Mouse (Mus musculus) intestine, embryonic 15.5 days (tissue): Measurements from ENCODE around the gene Fn1. TPM values are rescaled to one million over a fixed set of nuclear protein-coding genes. Genes with fewer than 3 reads are reported as not detected.

Experiments
- ATAC-seq: fragments of 200-750 bp; cut with Nextera tagmentation; 2 replicates; pipeline ENCODE4 v1.8.0; 2017; ENCODE audit warnings: moderate TSS enrichment, moderate library complexity
- H3K27ac ChIP-seq: fragments of 300-500 bp; sonication (generic); 2 replicates; pipeline ENCODE4 v1.5.1; 2015; ENCODE audit warnings: mild to moderate bottlenecking, inconsistent platforms
- H3K27me3 ChIP-seq: fragments of 300-500 bp; sonication (generic); replicated peaks from 2 replicates; pipeline ENCODE4 v1.6.1; 2015; ENCODE audit warnings: inconsistent platforms
- H3K36me3 ChIP-seq: fragments of 300-500 bp; sonication (generic); 2 replicates; pipeline ENCODE4 v1.6.1; 2015; ENCODE audit warnings: inconsistent platforms
- H3K4me1 ChIP-seq: fragments of 300-500 bp; sonication (generic); replicated peaks from 2 replicates; pipeline ENCODE4 v1.6.1; 2015; ENCODE audit warnings: inconsistent platforms
- H3K4me2 ChIP-seq: fragments of 300-500 bp; sonication (generic); replicated peaks from 2 replicates; pipeline ENCODE4 v1.6.1; 2015; ENCODE audit warnings: mild to moderate bottlenecking, inconsistent platforms
- H3K4me3 ChIP-seq: fragments of 300-500 bp; sonication (generic); replicated peaks from 2 replicates; pipeline ENCODE4 v1.5.1; 2015; ENCODE audit warnings: inconsistent platforms
- H3K9ac ChIP-seq: fragments of 300-500 bp; sonication (generic); 2 replicates; pipeline ENCODE4 v1.6.1; 2015; ENCODE audit warnings: inconsistent platforms
- H3K9me3 ChIP-seq: fragments of 300-500 bp; sonication (generic); 2 replicates; pipeline ENCODE4 v1.6.1; 2016; ENCODE audit warnings: inconsistent platforms
- WGBS: fragments of 180-500 bp; shearing (Covaris S2); methylation state at CpG from one replicate; pipeline ENCODE4 v1.1.7; 2015; 5-methylcytosine and 5-hydroxymethylcytosine counted together
- polyA plus RNA-seq: library from polyadenylated mRNA; unstranded; fragments of >200 nt; fragmentation: Nextera tagmentation; extraction: Ambion mirVana; gene quantifications from 2 replicates; pipeline ENCODE4 v1.2.1, GENCODE M21; 2015

Fn1 gene
- polyA plus RNA-seq, 1 experiment from 2014 or later, result 83.2 TPM

- ATAC-seq, result no peak
- no peak overlapping the region for H3K27ac ChIP-seq
- peaks cover 7% of the 10 kb centered on the region; the same call in 1 of the 2 replicates for H3K4me1 ChIP-seq
- no peak overlapping the region for H3K4me3 ChIP-seq
- H3K27me3 ChIP-seq, result no peaks in the 10 kb centered on the region
- no peak overlapping the region for H3K9ac ChIP-seq
- 69% methylated on average over 3 of the region's 3 CpGs for WGBS
- H3K36me3 ChIP-seq, result peaks cover 17% of the 10 kb centered on the region; the same call in 1 of the 2 replicates
- no peaks in the 10 kb centered on the region for H3K9me3 ChIP-seq
- no peak overlapping the region for H3K4me2 ChIP-seq
Observed at GRCm38 (mm10) chr1:71645999-71646398, 7.0 kb downstream of the Fn1 start.

GRCm38 (mm10) chr1:71645466-71645865 lies 7.5 kb downstream of the Fn1 start:
- ATAC-seq, result no peak
- Histone ChIP-seq H3K27ac (no peak overlapping the region), H3K27me3 (no peaks in the 10 kb centered on the region), H3K4me1 (peaks cover 2% of the 10 kb centered on the region; the same call in 1 of the 2 replicates), H3K36me3 (peaks cover 17% of the 10 kb centered on the region; the same call in 1 of the 2 replicates), H3K9ac (no peak overlapping the region), H3K4me2 (no peak overlapping the region), H3K9me3 (no peaks in the 10 kb centered on the region), H3K4me3 (no peak overlapping the region)
- 83% methylated on average over 13 of the region's 13 CpGs for WGBS

GRCm38 (mm10) chr1:71642794-71643193 lies 10.2 kb downstream of the Fn1 start:
- no peak overlapping the region for H3K4me2 ChIP-seq
- peaks cover 24% of the 10 kb centered on the region; the same call in 1 of the 2 replicates for H3K36me3 ChIP-seq
- H3K9ac ChIP-seq, result no peak overlapping the region
- no peak overlapping the region for H3K27ac ChIP-seq
- H3K4me1 ChIP-seq, result no peaks in the 10 kb centered on the region
- WGBS, result 92% methylated on average over 10 of the region's 10 CpGs
- no peak overlapping the region for H3K4me3 ChIP-seq
- H3K27me3 ChIP-seq, result no peaks in the 10 kb centered on the region
- no peaks in the 10 kb centered on the region for H3K9me3 ChIP-seq
- ATAC-seq, result no peak

GRCm38 (mm10) chr1:71641206-71641605 lies 11.8 kb downstream of the Fn1 start:
- Histone ChIP-seq H3K27ac (no peak overlapping the region), H3K9me3 (no peaks in the 10 kb centered on the region)

GRCm38 (mm10) chr1:71640157-71640556 lies 12.8 kb downstream of the Fn1 start:
- no peak overlapping the region for H3K4me3 ChIP-seq
- 95% methylated on average over 8 of the region's 8 CpGs for WGBS

More at GRCm38 (mm10) chr1:71641206-71641605, 11.8 kb downstream of the Fn1 start:
- H3K4me2 ChIP-seq, result no peak overlapping the region
- no peaks in the 10 kb centered on the region for H3K27me3 ChIP-seq
- 94% methylated on average over 11 of the region's 11 CpGs for WGBS
- H3K4me3 ChIP-seq, result no peak overlapping the region
- no peak for ATAC-seq
- H3K36me3 ChIP-seq, result peaks cover 27% of the 10 kb centered on the region
- no peak overlapping the region for H3K9ac ChIP-seq
- no peaks in the 10 kb centered on the region for H3K4me1 ChIP-seq

GRCm38 (mm10) chr1:71636665-71637064 lies 16.3 kb downstream of the Fn1 start:
- no peaks in the 10 kb centered on the region for H3K27me3 ChIP-seq
- 94% methylated on average over 4 of the region's 4 CpGs for WGBS
- H3K9ac ChIP-seq, result no peak overlapping the region
- H3K4me3 ChIP-seq, result no peak overlapping the region
- H3K36me3 ChIP-seq, result peaks cover 16% of the 10 kb centered on the region
- no peak for ATAC-seq
- H3K9me3 ChIP-seq, result no peaks in the 10 kb centered on the region
- H3K27ac ChIP-seq, result no peak overlapping the region
- H3K4me1 ChIP-seq, result no peaks in the 10 kb centered on the region
- no peak overlapping the region for H3K4me2 ChIP-seq

More at GRCm38 (mm10) chr1:71640157-71640556, 12.8 kb downstream of the Fn1 start:
- no peaks in the 10 kb centered on the region for H3K4me1 ChIP-seq
- no peaks in the 10 kb centered on the region for H3K9me3 ChIP-seq
- H3K4me2 ChIP-seq, result no peak overlapping the region
- no peak overlapping the region for H3K27ac ChIP-seq
- no peak overlapping the region for H3K9ac ChIP-seq
- peaks cover 28% of the 10 kb centered on the region for H3K36me3 ChIP-seq
- no peaks in the 10 kb centered on the region for H3K27me3 ChIP-seq
- ATAC-seq, result no peak

GRCm38 (mm10) chr1:71636116-71636515 lies 16.9 kb downstream of the Fn1 start:
- no peak overlapping the region for H3K27ac ChIP-seq
- H3K9me3 ChIP-seq, result no peaks in the 10 kb centered on the region
- no peak for ATAC-seq
- no peaks in the 10 kb centered on the region for H3K4me1 ChIP-seq
- no peak overlapping the region for H3K4me3 ChIP-seq
- H3K27me3 ChIP-seq, result no peaks in the 10 kb centered on the region
- 85% methylated on average over 5 of the region's 5 CpGs for WGBS
- H3K36me3 ChIP-seq, result peaks cover 14% of the 10 kb centered on the region
- no peak overlapping the region for H3K9ac ChIP-seq
- no peak overlapping the region for H3K4me2 ChIP-seq

- Histone ChIP-seq H3K27me3 (no peaks in the 10 kb centered on the region), H3K9me3 (no peaks in the 10 kb centered on the region), H3K36me3 (peaks cover 14% of the 10 kb centered on the region), H3K4me3 (no peak overlapping the region), H3K4me1 (no peaks in the 10 kb centered on the region), H3K27ac (no peak overlapping the region), H3K9ac (no peak overlapping the region), H3K4me2 (no peak overlapping the region)
- no peak for ATAC-seq
- WGBS, result 93% methylated on average over 10 of the region's 10 CpGs
Observed at GRCm38 (mm10) chr1:71635101-71636014, 17.6 kb downstream of the Fn1 start.

- H3K4me1 ChIP-seq, result no peaks in the 10 kb centered on the region
- H3K9ac ChIP-seq, result no peak overlapping the region
- WGBS, result 80% methylated on average over 6 of the region's 6 CpGs
- H3K4me2 ChIP-seq, result no peak overlapping the region
- H3K27me3 ChIP-seq, result no peaks in the 10 kb centered on the region
- ATAC-seq, result no peak
- peaks cover 11% of the 10 kb centered on the region for H3K36me3 ChIP-seq
- H3K27ac ChIP-seq, result no peak overlapping the region
- H3K9me3 ChIP-seq, result no peaks in the 10 kb centered on the region
- no peak overlapping the region for H3K4me3 ChIP-seq
Observed at GRCm38 (mm10) chr1:71634471-71634981, 18.5 kb downstream of the Fn1 start.

GRCm38 (mm10) chr1:71632387-71632786 lies 20.6 kb downstream of the Fn1 start:
- Histone ChIP-seq H3K4me1 (no peaks in the 10 kb centered on the region), H3K9me3 (no peaks in the 10 kb centered on the region), H3K4me2 (no peak overlapping the region), H3K36me3 (peaks cover 16% of the 10 kb centered on the region), H3K27ac (no peak overlapping the region), H3K27me3 (no peaks in the 10 kb centered on the region), H3K4me3 (no peak overlapping the region), H3K9ac (no peak overlapping the region)
- WGBS, result 84% methylated on average over 10 of the region's 10 CpGs
- ATAC-seq, result no peak

- Histone ChIP-seq H3K4me1 (no peaks in the 10 kb centered on the region), H3K9me3 (no peaks in the 10 kb centered on the region), H3K27me3 (no peaks in the 10 kb centered on the region), H3K36me3 (peaks cover 19% of the 10 kb centered on the region), H3K4me2 (no peak overlapping the region), H3K4me3 (no peak overlapping the region), H3K9ac (no peak overlapping the region), H3K27ac (no peak overlapping the region)
- ATAC-seq, result no peak
- WGBS, result 88% methylated on average over 6 of the region's 6 CpGs
Observed at GRCm38 (mm10) chr1:71631811-71632210, 21.2 kb downstream of the Fn1 start.

GRCm38 (mm10) chr1:71630243-71630642 lies 22.8 kb downstream of the Fn1 start:
- Histone ChIP-seq H3K27me3 (no peaks in the 10 kb centered on the region), H3K27ac (no peak overlapping the region), H3K9me3 (no peaks in the 10 kb centered on the region), H3K9ac (no peak overlapping the region), H3K4me1 (no peaks in the 10 kb centered on the region), H3K4me3 (no peak overlapping the region), H3K4me2 (no peak overlapping the region), H3K36me3 (peaks cover 14% of the 10 kb centered on the region; the same call in 1 of the 2 replicates)
- ATAC-seq, result no peak
- 42% methylated on average over 8 of the region's 8 CpGs for WGBS
